Mouse (Mus musculus) limb, embryonic 12.5 days (tissue): ENCODE measurements around the gene Fra10ac1. TPM values are rescaled to one million over a fixed set of nuclear protein-coding genes. Genes with fewer than 3 reads are reported as not detected.

Experiments used
- ATAC-seq: fragments of 200-750 bp; cut with Nextera tagmentation; 2 replicates; pipeline ENCODE4 v1.8.0; 2017; ENCODE audit warnings: low read depth, moderate TSS enrichment; ENCODE audit not compliant: insufficient number of reproducible peaks, insufficient read depth, low FRiP score, low TSS enrichment
- H3K27ac ChIP-seq: fragments of 300-500 bp; sonication (generic); 2 replicates; pipeline ENCODE4 v1.5.1; 2016; ENCODE audit warnings: mild to moderate bottlenecking, moderate library complexity
- H3K27me3 ChIP-seq: fragments of 300-500 bp; sonication (generic); 2 replicates; pipeline ENCODE4 v1.6.1; 2016; ENCODE audit warnings: mild to moderate bottlenecking, moderate library complexity
- H3K36me3 ChIP-seq: fragments of 300-500 bp; sonication (generic); 2 replicates; pipeline ENCODE4 v1.6.1; 2016; ENCODE audit warnings: mild to moderate bottlenecking, moderate library complexity
- H3K4me1 ChIP-seq: fragments of 300-500 bp; sonication (generic); replicated peaks from 2 replicates; pipeline ENCODE4 v1.6.1; 2016
- H3K4me2 ChIP-seq: fragments of 300-500 bp; sonication (generic); 2 replicates; pipeline ENCODE4 v1.6.1; 2016; ENCODE audit warnings: mild to moderate bottlenecking, moderate library complexity
- H3K4me3 ChIP-seq: fragments of 300-500 bp; sonication (generic); replicated peaks from 2 replicates; pipeline ENCODE4 v1.5.1; 2016; ENCODE audit warnings: mild to moderate bottlenecking
- H3K9ac ChIP-seq: fragments of 300-500 bp; sonication (generic); replicated peaks from 2 replicates; pipeline ENCODE4 v1.6.1; 2016; ENCODE audit warnings: mild to moderate bottlenecking, moderate library complexity
- H3K9me3 ChIP-seq: fragments of 300-500 bp; sonication (generic); 2 replicates; pipeline ENCODE4 v1.6.1; 2016; ENCODE audit warnings: mild to moderate bottlenecking, moderate library complexity
- WGBS: fragments of 180-500 bp; shearing (Covaris S2); methylation state at CpG from one replicate; pipeline ENCODE4 v1.1.7; 2016; 5-methylcytosine and 5-hydroxymethylcytosine counted together
- polyA plus RNA-seq: library from polyadenylated mRNA; unstranded; fragments of >200 nt; fragmentation: Nextera tagmentation; extraction: Ambion mirVana; gene quantifications from 2 replicates; pipeline ENCODE4 v1.2.1, GENCODE M21; 2016

Gene Fra10ac1
- polyA plus RNA-seq, 1 experiment from 2014 or later, result 48.3 TPM

DNA sequence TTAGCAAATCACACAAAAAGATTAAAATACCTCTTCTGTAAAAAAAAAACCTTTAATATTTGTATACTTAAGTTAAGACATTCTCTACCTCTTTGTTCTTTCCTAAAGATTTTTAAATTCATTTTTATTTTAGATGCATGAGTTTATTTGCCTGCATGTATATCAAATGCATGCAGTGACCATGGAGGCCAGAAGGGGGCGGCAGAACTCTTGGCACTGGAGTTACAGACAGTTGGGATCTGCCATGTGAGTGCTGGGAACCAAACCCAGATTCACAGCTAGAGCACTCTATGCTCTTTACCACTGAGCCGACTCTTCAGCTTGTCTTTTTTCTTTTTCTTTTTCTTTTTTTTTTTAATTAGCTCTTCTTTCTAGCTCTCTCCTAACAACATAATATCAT, 4.7 kb upstream of the Fra10ac1 start:
- Histone ChIP-seq H3K4me1 (no peaks in the 10 kb centered on the region; the same call in 1 of the 2 replicates), H3K9me3 (peaks cover 9% of the 10 kb centered on the region), H3K36me3 (no peaks in the 10 kb centered on the region), H3K4me3 (no peak overlapping the region), H3K27me3 (no peaks in the 10 kb centered on the region), H3K27ac (no peak overlapping the region), H3K4me2 (no peak overlapping the region), H3K9ac (no peak overlapping the region)
- no peak for ATAC-seq
- 55% methylated on average over 2 of the region's 2 CpGs for WGBS

DNA sequence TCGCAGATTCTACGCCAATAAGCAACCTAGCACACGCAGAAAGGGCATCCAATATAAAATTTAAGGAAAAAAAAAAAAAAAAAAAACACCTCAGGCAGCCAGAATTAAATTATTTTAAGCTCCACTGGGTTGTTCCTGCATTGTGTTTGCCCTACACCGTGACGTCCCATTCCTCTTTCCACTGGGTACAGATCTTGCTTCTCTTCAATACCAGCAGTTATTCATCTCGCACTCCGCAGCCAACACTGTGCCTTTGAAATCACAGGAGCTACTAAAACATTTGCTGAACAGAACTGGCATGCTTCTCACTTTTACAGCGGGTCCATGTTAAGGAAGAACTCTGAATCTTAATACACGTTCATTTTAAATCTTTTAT, 717 bp upstream of the Fra10ac1 start:
- H3K9me3 ChIP-seq, result peaks cover 7% of the 10 kb centered on the region
- peak overlapping the region; percentile 69 for H3K4me3 ChIP-seq
- peaks cover 1% of the 10 kb centered on the region for H3K36me3 ChIP-seq
- H3K4me1 ChIP-seq, result peaks cover 8% of the 10 kb centered on the region
- H3K27ac ChIP-seq, result peak overlapping the region; percentile 84
- H3K27me3 ChIP-seq, result no peaks in the 10 kb centered on the region
- WGBS, result 18% methylated on average over 9 of the region's 9 CpGs
- no peak for ATAC-seq
- H3K9ac ChIP-seq, result peak overlapping the region; percentile 72
- peak overlapping the region; percentile 72 for H3K4me2 ChIP-seq

GRCm38 (mm10) chr19:38223356-38223904, 526 bp downstream of the Fra10ac1 start:
- peak; percentile 45 for ATAC-seq
- Histone ChIP-seq H3K27me3 (no peaks in the 10 kb centered on the region), H3K4me2 (peak overlapping the region; percentile 72)

DNA sequence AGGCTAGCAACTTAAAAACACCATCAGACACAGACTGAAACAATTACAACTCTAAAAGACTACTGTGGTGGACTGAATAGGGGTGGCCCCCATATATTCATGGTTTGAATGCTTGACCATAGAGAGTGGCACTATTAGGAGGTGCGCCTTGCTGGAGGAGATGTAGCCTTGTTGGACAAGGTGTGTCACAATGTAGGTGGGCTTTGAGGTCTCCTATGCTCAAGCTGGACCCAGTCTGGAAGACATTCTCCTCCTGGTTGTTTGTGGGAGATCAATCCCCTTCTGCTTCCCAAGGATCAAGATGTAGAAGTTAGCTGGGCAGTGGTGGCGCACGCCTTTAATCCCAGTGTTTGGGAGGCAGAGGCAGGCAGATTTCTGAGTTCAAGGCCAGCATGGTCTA, 6.3 kb downstream of the Fra10ac1 start:
- H3K27me3 ChIP-seq, result no peaks in the 10 kb centered on the region
- peaks cover 34% of the 10 kb centered on the region for H3K36me3 ChIP-seq
- no peak overlapping the region for H3K4me3 ChIP-seq
- H3K4me1 ChIP-seq, result 0 out of 2 replicates have a peak, but pooled peaks cover under 1% of the 10 kb centered on the region
- H3K9ac ChIP-seq, result no peak overlapping the region
- no peak overlapping the region for H3K27ac ChIP-seq
- no peak for ATAC-seq
- H3K4me2 ChIP-seq, result no peak overlapping the region
- H3K9me3 ChIP-seq, result no peaks in the 10 kb centered on the region
- WGBS, result 96% methylated on average over 3 of the region's 3 CpGs

More at GRCm38 (mm10) chr19:38223356-38223904, 526 bp downstream of the Fra10ac1 start:
- H3K9ac ChIP-seq, result peak overlapping the region; percentile 72
- peak overlapping the region; percentile 84 for H3K27ac ChIP-seq
- H3K36me3 ChIP-seq, result peaks cover 11% of the 10 kb centered on the region
- H3K4me1 ChIP-seq, result peaks cover 8% of the 10 kb centered on the region
- WGBS, result 11% methylated on average over 12 of the region's 12 CpGs
- no peaks in the 10 kb centered on the region for H3K9me3 ChIP-seq
- peak overlapping the region; percentile 69 for H3K4me3 ChIP-seq

- Histone ChIP-seq H3K4me2 (no peak overlapping the region), H3K27ac (no peak overlapping the region), H3K9ac (no peak overlapping the region), H3K36me3 (peaks cover 43% of the 10 kb centered on the region), H3K4me3 (no peak overlapping the region), H3K4me1 (no peaks in the 10 kb centered on the region), H3K9me3 (peaks cover 2% of the 10 kb centered on the region; the same call in 1 of the 2 replicates), H3K27me3 (no peaks in the 10 kb centered on the region)
- 59% methylated on average over 9 of the region's 9 CpGs for WGBS
- no peak for ATAC-seq
These were observed 17.3 kb downstream of the Fra10ac1 start for GRCm38 (mm10) chr19:38206669-38207068.

DNA sequence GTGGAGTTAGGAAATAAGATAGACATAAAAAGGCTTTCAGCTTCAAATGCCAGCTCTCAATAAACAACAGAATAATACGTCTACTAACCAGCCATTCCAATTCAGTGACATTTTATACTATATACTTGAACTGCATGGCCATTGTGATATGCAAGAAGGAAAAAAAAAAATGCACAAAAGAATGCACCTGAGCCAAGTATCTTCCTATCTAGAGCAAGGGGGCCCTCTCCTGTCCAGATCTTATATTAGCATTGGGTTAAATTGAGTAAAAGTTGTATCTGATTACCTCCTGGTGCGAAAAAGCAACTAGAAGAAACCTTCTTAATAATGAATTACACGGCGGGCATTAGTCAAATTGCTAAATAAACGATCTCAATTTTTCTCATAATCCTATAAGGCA, 25.2 kb downstream of the Fra10ac1 start:
- Histone ChIP-seq H3K4me2 (no peak overlapping the region), H3K4me1 (no peaks in the 10 kb centered on the region), H3K27me3 (no peaks in the 10 kb centered on the region), H3K9me3 (0 out of 2 replicates have a peak, but pooled peaks cover 2% of the 10 kb centered on the region), H3K4me3 (no peak overlapping the region), H3K36me3 (peaks cover 29% of the 10 kb centered on the region), H3K27ac (no peak overlapping the region), H3K9ac (no peak overlapping the region)
- no peak for ATAC-seq
- WGBS, result 93% methylated on average over 5 of the region's 5 CpGs

- Histone ChIP-seq H3K4me3 (no peak overlapping the region), H3K4me2 (no peak overlapping the region), H3K36me3 (peaks cover 21% of the 10 kb centered on the region; the same call in 1 of the 2 replicates), H3K27me3 (no peaks in the 10 kb centered on the region), H3K9ac (no peak overlapping the region), H3K4me1 (no peaks in the 10 kb centered on the region), H3K27ac (no peak overlapping the region), H3K9me3 (no peaks in the 10 kb centered on the region)
- 93% methylated on average over 4 of the region's 4 CpGs for WGBS
- no peak for ATAC-seq
These were observed 28.7 kb downstream of the Fra10ac1 start for GRCm38 (mm10) chr19:38195245-38195644.

DNA sequence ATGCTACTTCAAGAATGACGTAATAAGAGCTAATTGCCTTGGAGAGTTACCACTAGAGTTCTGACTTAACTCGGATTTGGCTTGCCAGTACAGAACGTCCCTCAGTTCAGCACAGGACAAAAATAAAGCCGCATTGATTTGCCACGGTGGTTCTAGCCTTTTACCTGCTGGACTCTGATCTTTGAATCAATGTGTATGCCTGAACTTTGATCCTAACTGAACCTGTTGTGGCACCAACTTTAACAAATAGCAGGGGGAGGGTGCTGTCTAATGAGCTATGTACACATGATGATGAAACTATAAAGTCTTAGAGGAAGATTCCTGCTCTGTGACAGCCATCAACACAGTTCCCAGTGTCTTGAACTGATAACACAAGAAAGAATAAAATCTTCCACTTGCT, 32.5 kb downstream of the Fra10ac1 start:
- no peak overlapping the region for H3K4me3 ChIP-seq
- WGBS, result 85% methylated on average over 5 of the region's 5 CpGs
- H3K9me3 ChIP-seq, result no peaks in the 10 kb centered on the region
- H3K4me1 ChIP-seq, result no peaks in the 10 kb centered on the region
- H3K36me3 ChIP-seq, result peaks cover 19% of the 10 kb centered on the region; the same call in 1 of the 2 replicates
- no peak overlapping the region for H3K27ac ChIP-seq
- H3K4me2 ChIP-seq, result no peak overlapping the region
- no peak overlapping the region for H3K9ac ChIP-seq
- ATAC-seq, result no peak
- H3K27me3 ChIP-seq, result no peaks in the 10 kb centered on the region

- ATAC-seq, result no peak
- Histone ChIP-seq H3K9me3 (no peaks in the 10 kb centered on the region), H3K9ac (no peak overlapping the region), H3K27me3 (no peaks in the 10 kb centered on the region), H3K27ac (no peak overlapping the region), H3K4me1 (no peaks in the 10 kb centered on the region), H3K4me2 (no peak overlapping the region), H3K36me3 (peaks cover 19% of the 10 kb centered on the region; the same call in 1 of the 2 replicates), H3K4me3 (no peak overlapping the region)
- 87% methylated on average over 3 of the region's 3 CpGs for WGBS
These were observed 33.4 kb downstream of the Fra10ac1 start for GRCm38 (mm10) chr19:38190606-38191005.

GRCm38 (mm10) chr19:38187345-38187680, 36.6 kb downstream of the Fra10ac1 start:
- H3K9ac ChIP-seq, result no peak overlapping the region
- H3K36me3 ChIP-seq, result peaks cover 11% of the 10 kb centered on the region; the same call in 1 of the 2 replicates
- H3K9me3 ChIP-seq, result no peaks in the 10 kb centered on the region
- H3K4me2 ChIP-seq, result no peak overlapping the region
- no peaks in the 10 kb centered on the region for H3K4me1 ChIP-seq
- no peaks in the 10 kb centered on the region for H3K27me3 ChIP-seq
- ATAC-seq, result no peak
- H3K4me3 ChIP-seq, result no peak overlapping the region
- WGBS, result 89% methylated on average over 2 of the region's 2 CpGs
- no peak overlapping the region for H3K27ac ChIP-seq

DNA sequence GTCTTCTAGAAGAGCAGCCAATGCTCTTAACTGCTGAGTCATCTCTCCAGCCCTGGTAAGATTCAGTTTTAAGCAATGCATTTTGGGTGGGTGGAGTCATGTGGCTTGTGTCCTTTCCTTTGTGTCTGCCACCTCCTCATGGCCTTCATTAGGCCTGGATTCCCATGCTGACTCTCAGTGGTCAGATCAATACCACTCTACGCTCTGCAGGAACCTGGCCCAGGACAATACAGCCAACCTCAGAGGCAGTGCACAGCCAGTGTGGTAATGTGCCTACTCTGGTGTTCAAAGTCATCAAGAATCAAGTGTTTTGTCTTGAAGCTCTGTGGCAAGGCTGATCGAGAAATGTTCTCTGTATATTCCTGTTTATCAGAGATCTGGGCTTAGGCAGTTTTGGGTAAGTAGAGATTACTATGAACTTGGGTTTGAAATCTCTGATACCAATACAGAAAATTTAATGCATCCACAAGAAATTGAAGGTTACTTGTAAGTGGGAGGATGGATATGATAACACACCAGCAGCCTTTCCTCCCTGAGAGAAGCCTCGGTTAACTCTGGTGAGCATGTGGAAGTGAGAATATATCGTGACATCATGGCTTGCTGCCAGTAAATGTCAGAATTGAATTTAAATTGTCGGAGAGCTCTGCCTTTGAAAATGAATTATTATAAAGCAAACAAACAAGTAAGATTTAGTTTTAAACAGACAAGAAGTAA, 37.2 kb downstream of the Fra10ac1 start:
- no peak for ATAC-seq
- Histone ChIP-seq H3K4me1 (no peaks in the 10 kb centered on the region), H3K36me3 (peaks cover 11% of the 10 kb centered on the region; the same call in 1 of the 2 replicates), H3K9ac (no peak overlapping the region), H3K4me3 (no peak overlapping the region), H3K4me2 (no peak overlapping the region), H3K9me3 (no peaks in the 10 kb centered on the region), H3K27ac (no peak overlapping the region), H3K27me3 (no peaks in the 10 kb centered on the region)
- WGBS, result 94% methylated on average over 5 of the region's 5 CpGs
